ENCODE assay signal across 9 mouse cellular contexts in the genomic region with DNA sequence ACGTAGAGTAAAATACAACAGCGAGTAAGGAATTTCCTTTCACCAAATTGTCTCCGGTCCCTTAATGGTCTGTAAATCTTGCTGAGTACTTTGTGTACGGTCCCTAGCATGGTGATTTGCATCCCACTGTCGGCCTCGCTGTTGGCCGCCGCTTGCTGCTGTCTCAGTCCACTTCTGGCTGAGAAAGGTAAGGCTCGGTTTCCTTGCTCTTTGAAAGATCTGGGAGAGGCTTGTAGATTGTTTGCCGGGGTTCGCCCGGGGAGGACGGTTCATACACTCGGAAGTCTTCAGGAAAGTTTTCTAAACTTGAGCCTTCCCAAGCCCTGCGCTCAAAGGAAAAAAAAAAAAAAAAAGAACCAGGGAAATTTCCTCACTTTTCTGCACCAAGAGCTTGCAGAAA. TPM values are rescaled to one million over a fixed set of nuclear protein-coding genes. Genes with fewer than 3 reads are reported as not detected.
A peak's percentile ranks its signal among the peaks of the same experiment; 100 is the strongest.
DNase-seq lines count a peak whose midpoint lies in the region; ATAC-seq and TF ChIP-seq lines count a peak whose summit lies in the region.
"Had no signal": no experiment of that assay in that cellular context is flagged by ENCODE, and none has a peak within 500 bp of the region (broad histone marks: within the 10 kb centered on the region; RNA-seq: fewer than 3 reads in every experiment).

No protein-coding gene starts in this region.

- peak overlapping the region; percentile 43; the same call in 1 of the 2 replicates for H3K4me3 ChIP-seq in spleen, adult 2 months (ENCODE audit: extremely low read depth, insufficient read depth, insufficient read length)
- H3K4me3 ChIP-seq in embryonic fibroblast, embryonic 13.5 days (ENCODE audit: insufficient read depth, low read length) = 0 out of 2 replicates have a peak overlapping the region, but pooled peaks have one; percentile 24
- H3K4me3 ChIP-seq in lung, embryonic 15.5 days = peak overlapping the region; percentile 45
- H3K4me3 ChIP-seq: myocyte had no signal

- no peak overlapping the region for H3K27ac ChIP-seq in spleen, adult 2 months (ENCODE audit: insufficient read depth, low read length)
- no peak overlapping the region for H3K27ac ChIP-seq in embryonic fibroblast, embryonic 13.5 days (ENCODE audit: insufficient read depth, low read length)
- no peak overlapping the region for H3K27ac ChIP-seq in lung, embryonic 15.5 days

- no peaks in the 10 kb centered on the region for H3K27me3 ChIP-seq in spleen, adult 2 months (ENCODE audit: control insufficient read depth, insufficient read depth, low read length)
- H3K27me3 ChIP-seq in lung, embryonic 15.5 days = no peaks in the 10 kb centered on the region

- no peak for TF ChIP-seq POLR2A in spleen, adult 2 months (IDR thresholded peaks at IDR 0.05; ENCODE audit: low read depth, low read length)
- TF ChIP-seq POLR2A in embryonic fibroblast, embryonic 13.5 days (IDR thresholded peaks at IDR 0.05; ENCODE audit: low read depth, low read length) = peak; percentile 57

- ATAC-seq in lung, embryonic 15.5 days (ENCODE audit: borderline replicate concordance, extremely low read depth, low FRiP score, low TSS enrichment) = peak; percentile 56; the same call in 1 of the 2 replicates

- TF ChIP-seq CTCF in spleen, adult 2 months (IDR thresholded peaks at IDR 0.05; ENCODE audit: extremely low read depth, insufficient read depth, insufficient read length, insufficient replicate concordance) = no peak
- TF ChIP-seq CTCF in embryonic fibroblast, embryonic 13.5 days (IDR thresholded peaks at IDR 0.05; ENCODE audit: borderline replicate concordance, insufficient read depth, low read length) = no peak

- DNase-seq in spleen, adult 2 months (ENCODE audit: low read depth in 1 of 2, low spot score in 2 of 2) = peak; percentile 4 to 8
- DNase-seq in spleen, postnatal 10 days (ENCODE audit: low spot score in 2 of 2) = no peak
- DNase-seq in heart, postnatal 14 days = peak; percentile 59 to 68
- DNase-seq in kidney, postnatal 4 days = peak; percentile 68 to 79
- peak; percentile 71 for DNase-seq in retina, postnatal 1 day
- DNase-seq in thymus, adult 18-20 months = no peak

- intact Hi-C loops in heart, postnatal 14 days (cut with DNase I) = no loop called here

- H3K9me3 ChIP-seq in lung, embryonic 15.5 days = no peaks in the 10 kb centered on the region

- H3K4me2 ChIP-seq in lung, embryonic 15.5 days = peak overlapping the region; percentile 54

- peak overlapping the region; percentile 36 for H3K9ac ChIP-seq in lung, embryonic 15.5 days

- H3K4me1 ChIP-seq in spleen, adult 2 months (ENCODE audit: control insufficient read depth, insufficient read depth, insufficient read length) = peaks cover 5% of the 10 kb centered on the region; the same call in 1 of the 2 replicates
- H3K4me1 ChIP-seq in embryonic fibroblast, embryonic 13.5 days (ENCODE audit: control insufficient read depth, insufficient read depth, low read length) = peaks cover 28% of the 10 kb centered on the region
- peaks cover 44% of the 10 kb centered on the region for H3K4me1 ChIP-seq in lung, embryonic 15.5 days

- 2% methylated on average over 15 of the region's 15 CpGs for WGBS in spleen, adult 2 months
- WGBS in lung, embryonic 15.5 days = under 1% methylated on average over 15 of the region's 15 CpGs

- no peaks in the 10 kb centered on the region for H3K36me3 ChIP-seq in spleen, adult 2 months (ENCODE audit: control insufficient read depth, insufficient read depth, low read length)
- no peaks in the 10 kb centered on the region; the same call in 1 of the 2 replicates for H3K36me3 ChIP-seq in lung, embryonic 15.5 days

RNA-seq across cellular contexts. Expression of a gene that starts 0.4 kb away (rescaled TPM):
- 0.27 and 0.42 TPM in 2 replicates for polyA plus RNA-seq in spleen, adult 2 months (2012; rRNA removed)
- polyA plus RNA-seq in embryonic fibroblast, embryonic 13.5 days (2011; ENCODE audit: insufficient read length, low read depth, missing spikeins) = 1.7 and 6.4 TPM in 2 replicates
- total RNA-seq in heart, postnatal 14 days (2021) = 10 to 100 TPM; 28.2 to 32.1 TPM
- 22.4 and 26.6 TPM in 2 replicates for polyA plus RNA-seq in lung, embryonic 15.5 days (2015; fragmentation: Nextera tagmentation; extraction: Ambion mirVana)
- polyA plus RNA-seq: myocyte had no signal

RNA-seq across cellular contexts. Expression of a gene that starts 27.9 kb away (rescaled TPM):
- polyA plus RNA-seq in spleen, adult 2 months (2012; rRNA removed) = 2.2 TPM in 2 replicates
- polyA plus RNA-seq in embryonic fibroblast, embryonic 13.5 days (2011; ENCODE audit: insufficient read length, low read depth, missing spikeins) = 3.8 and 4.1 TPM in 2 replicates
- 1 to 10 TPM; 4.0 to 4.1 TPM for total RNA-seq in heart, postnatal 14 days (2021)
- polyA plus RNA-seq in lung, embryonic 15.5 days (2015; fragmentation: Nextera tagmentation; extraction: Ambion mirVana) = 10.8 and 11.6 TPM in 2 replicates

Comparison
In these comparisons a context has a peak if more than half of its experiments do, and no peak if none do; other contexts are left out.
1. DNase-seq: peak in spleen, adult 2 months (2 of 2), heart, postnatal 14 days (2 of 2), kidney, postnatal 4 days (2 of 2) and retina, postnatal 1 day (single experiment); none in spleen, postnatal 10 days (0 of 2) and thymus, adult 18-20 months (0 of 2).
2. Peak in every context shown above with its lines, with median percentiles within 50 percentile points of each other: H3K4me3 ChIP-seq.